Mouse (Mus musculus): Measurements from ENCODE around the gene Opa1. TPM values are rescaled to one million over a fixed set of nuclear protein-coding genes. Genes with fewer than 3 reads are reported as not detected.

Opa1 gene
- total RNA-seq (2014; rRNA removed) (77.4 and 106 TPM in 2 replicates), polyA plus RNA-seq (2015; fragmentation: Nextera tagmentation; extraction: Ambion mirVana) (42.5 and 43.9 TPM in 2 replicates)

DNA sequence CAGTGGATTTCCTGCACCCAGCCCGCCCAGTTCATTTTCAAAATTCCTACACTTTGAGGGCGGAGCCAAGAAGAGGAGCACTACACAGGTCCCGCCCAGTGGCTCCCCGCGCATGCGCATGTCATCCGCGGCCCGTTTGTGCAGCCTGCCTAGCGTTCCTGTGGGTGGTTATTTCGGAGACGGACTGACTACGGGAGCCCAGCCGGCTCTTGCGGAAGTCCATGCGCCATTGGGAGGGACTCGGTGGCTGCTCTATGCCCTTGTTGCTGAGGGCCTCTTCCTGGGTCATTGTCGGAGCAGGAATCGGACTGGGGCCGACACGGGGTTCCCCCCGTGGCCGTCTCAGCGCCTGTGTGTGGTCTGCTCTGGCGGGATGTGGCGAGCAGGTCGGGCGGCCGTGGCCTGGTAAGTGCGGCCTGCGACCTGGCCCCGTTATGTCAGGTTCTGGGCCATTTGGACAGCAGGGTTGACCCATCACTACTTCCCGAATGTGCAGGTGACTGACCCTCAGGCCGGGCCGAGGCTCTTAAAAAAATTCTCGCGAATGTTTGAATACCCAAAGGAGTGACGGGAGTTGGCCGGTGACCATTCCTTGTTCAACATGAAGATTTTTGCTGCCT, at the start of gene Opa1:
TSS of gene Opa1 (plus strand) at position 168 of the 620 bp plus-strand sequence.
- H3K4me3 ChIP-seq (ENCODE audit: low read depth, low read length): peak within 1 kb of the TSS; percentile 95
- no peaks in the 10 kb centered on the region for H3K9me3 ChIP-seq (ENCODE audit: low read length)
- H3K27ac ChIP-seq (ENCODE audit: low read depth, low read length): peak within 1 kb of the TSS; percentile 63; the same call in 1 of the 2 replicates
- no peaks in the 10 kb centered on the region for H3K36me3 ChIP-seq (ENCODE audit: insufficient read depth, low read length)
- ATAC-seq (ENCODE audit: low FRiP score) (peak; percentile 98), DNase-seq (ENCODE audit: low spot score) (peak; percentile 97)
- H3K27me3 ChIP-seq (ENCODE audit: insufficient read depth, low read length): no peaks in the 10 kb centered on the region
- no peak for TF ChIP-seq CTCF (IDR thresholded peaks at IDR 0.05)
- H3K4me2 ChIP-seq (ENCODE audit: low read depth, low read length, poor library complexity, severe bottlenecking): peak within 1 kb of the TSS; percentile 58
- H3K9ac ChIP-seq (replicated peaks; ENCODE audit: low read length, poor library complexity, severe bottlenecking): peak within 1 kb of the TSS; percentile 87
- 0% methylated on average over 39 of the region's 39 CpGs for WGBS
- 0 out of 2 replicates have a peak, but pooled peaks cover 4% of the 10 kb centered on the region for H3K4me1 ChIP-seq (ENCODE audit: insufficient read depth, low read length)

DNA sequence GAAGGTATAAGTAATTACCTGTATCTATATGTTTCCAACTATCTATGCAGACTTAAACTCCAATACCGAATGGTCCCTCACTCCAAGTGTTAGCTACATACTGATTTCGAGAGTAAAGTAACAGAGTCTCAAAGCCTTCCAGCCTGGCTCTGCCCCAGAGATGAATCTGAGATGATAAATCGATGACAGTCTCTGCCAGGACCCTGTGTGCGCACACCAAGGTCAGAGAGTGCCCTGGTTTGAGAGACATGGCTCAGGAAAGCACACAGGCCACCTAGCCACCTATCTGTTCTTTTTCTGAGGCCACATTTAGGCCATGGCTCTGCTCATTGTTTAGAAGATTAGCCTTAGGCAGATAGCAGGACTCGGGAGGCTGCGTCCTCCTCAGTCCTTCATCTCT, 45.5 kb upstream of the Opa1 start:
- Histone ChIP-seq H3K27me3 (ENCODE audit: insufficient read depth, low read length) (no peaks in the 10 kb centered on the region), H3K9me3 (ENCODE audit: low read length) (no peaks in the 10 kb centered on the region), H3K9ac (replicated peaks; ENCODE audit: low read length, poor library complexity, severe bottlenecking) (no peak overlapping the region), H3K27ac (ENCODE audit: low read depth, low read length) (no peak overlapping the region), H3K4me3 (ENCODE audit: low read depth, low read length) (no peak overlapping the region), H3K4me2 (ENCODE audit: low read depth, low read length, poor library complexity, severe bottlenecking) (no peak overlapping the region), H3K4me1 (ENCODE audit: insufficient read depth, low read length) (no peaks in the 10 kb centered on the region; the same call in 1 of the 2 replicates), H3K36me3 (ENCODE audit: insufficient read depth, low read length) (no peaks in the 10 kb centered on the region)
- no peak for ATAC-seq (ENCODE audit: low FRiP score)
- no peak for TF ChIP-seq CTCF (IDR thresholded peaks at IDR 0.05)
- DNase-seq (ENCODE audit: low spot score): no peak
- 81% methylated on average over 6 of the region's 6 CpGs for WGBS

GRCm38 (mm10) chr16:29535866-29536265, 43.3 kb upstream of the Opa1 start:
- Histone ChIP-seq H3K9ac (replicated peaks; ENCODE audit: low read length, poor library complexity, severe bottlenecking) (no peak overlapping the region), H3K4me2 (ENCODE audit: low read depth, low read length, poor library complexity, severe bottlenecking) (no peak overlapping the region), H3K27me3 (ENCODE audit: insufficient read depth, low read length) (no peaks in the 10 kb centered on the region), H3K9me3 (ENCODE audit: low read length) (no peaks in the 10 kb centered on the region), H3K4me1 (ENCODE audit: insufficient read depth, low read length) (no peaks in the 10 kb centered on the region; the same call in 1 of the 2 replicates), H3K36me3 (ENCODE audit: insufficient read depth, low read length) (no peaks in the 10 kb centered on the region), H3K27ac (ENCODE audit: low read depth, low read length) (no peak overlapping the region), H3K4me3 (ENCODE audit: low read depth, low read length) (no peak overlapping the region)
- DNase-seq (ENCODE audit: low spot score) (no peak), ATAC-seq (ENCODE audit: low FRiP score) (no peak)
- WGBS: 80% methylated on average over 4 of the region's 4 CpGs
- TF ChIP-seq CTCF (IDR thresholded peaks at IDR 0.05): no peak

DNA sequence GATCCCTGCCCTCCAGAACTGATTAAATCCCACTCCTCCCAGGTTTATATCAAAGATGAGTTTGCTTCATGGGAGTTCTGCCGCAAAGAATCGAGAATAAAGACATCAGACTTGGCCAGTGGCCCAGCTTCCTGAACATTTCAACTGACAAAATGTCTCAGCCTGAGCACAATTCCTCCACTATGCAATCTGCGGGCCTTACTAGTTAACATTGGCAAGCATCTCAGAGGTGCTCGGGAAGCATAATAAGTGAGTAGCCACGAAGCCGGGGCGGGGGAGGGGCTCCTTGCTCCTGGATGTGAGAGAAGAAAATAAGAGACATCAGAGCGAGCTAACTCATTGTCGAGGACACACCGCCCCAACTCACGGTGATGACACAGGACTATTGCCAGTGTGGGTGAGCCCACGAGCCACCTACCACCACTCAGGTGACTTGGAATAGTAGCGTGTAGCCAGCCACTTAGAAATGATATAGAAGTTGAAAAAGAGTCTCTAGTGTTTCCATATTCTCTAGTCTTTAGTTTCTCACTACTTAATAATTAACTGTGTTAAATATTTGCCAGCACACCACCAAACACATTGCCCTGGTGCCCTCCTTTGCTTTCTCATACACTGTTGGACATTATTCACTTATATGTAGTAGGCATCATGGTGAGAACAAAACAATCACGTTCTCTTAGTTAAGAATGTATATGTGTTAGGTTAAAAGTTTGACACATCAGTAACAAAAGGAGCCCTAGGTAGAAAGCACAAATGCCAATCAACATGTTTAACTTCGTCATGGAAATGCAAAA, 42.5 kb upstream of the Opa1 start:
- no peak for TF ChIP-seq CTCF (IDR thresholded peaks at IDR 0.05)
- Histone ChIP-seq H3K4me1 (ENCODE audit: insufficient read depth, low read length) (no peaks in the 10 kb centered on the region; the same call in 1 of the 2 replicates), H3K36me3 (ENCODE audit: insufficient read depth, low read length) (no peaks in the 10 kb centered on the region), H3K4me2 (ENCODE audit: low read depth, low read length, poor library complexity, severe bottlenecking) (no peak overlapping the region), H3K9me3 (ENCODE audit: low read length) (no peaks in the 10 kb centered on the region), H3K27ac (ENCODE audit: low read depth, low read length) (no peak overlapping the region), H3K9ac (replicated peaks; ENCODE audit: low read length, poor library complexity, severe bottlenecking) (no peak overlapping the region), H3K4me3 (ENCODE audit: low read depth, low read length) (no peak overlapping the region), H3K27me3 (ENCODE audit: insufficient read depth, low read length) (no peaks in the 10 kb centered on the region)
- WGBS: 66% methylated on average over 15 of the region's 15 CpGs
- DNase-seq (ENCODE audit: low spot score): peak; percentile 73
- 0 out of 2 replicates have a peak, but pooled peaks have one; percentile 34 for ATAC-seq (ENCODE audit: low FRiP score)

- Histone ChIP-seq H3K9ac (replicated peaks; ENCODE audit: low read length, poor library complexity, severe bottlenecking) (no peak overlapping the region), H3K27ac (ENCODE audit: low read depth, low read length) (no peak overlapping the region), H3K9me3 (ENCODE audit: low read length) (no peaks in the 10 kb centered on the region), H3K4me3 (ENCODE audit: low read depth, low read length) (no peak overlapping the region), H3K27me3 (ENCODE audit: insufficient read depth, low read length) (no peaks in the 10 kb centered on the region), H3K4me2 (ENCODE audit: low read depth, low read length, poor library complexity, severe bottlenecking) (peak overlapping the region; percentile 9; the same call in 1 of the 2 replicates), H3K36me3 (ENCODE audit: insufficient read depth, low read length) (no peaks in the 10 kb centered on the region), H3K4me1 (ENCODE audit: insufficient read depth, low read length) (no peaks in the 10 kb centered on the region; the same call in 1 of the 2 replicates)
- no peak for ATAC-seq (ENCODE audit: low FRiP score)
- TF ChIP-seq CTCF (IDR thresholded peaks at IDR 0.05): no peak
- DNase-seq (ENCODE audit: low spot score): no peak
These were observed 39.2 kb upstream of the Opa1 start for GRCm38 (mm10) chr16:29539906-29540305.
